Mouse (Mus musculus) heart, postnatal 10 days (tissue): ENCODE measurements around the gene Cox19. TPM values are rescaled to one million over a fixed set of nuclear protein-coding genes. Genes with fewer than 3 reads are reported as not detected.
"Not testable (repeated sequence)": the region's sequence is repeated elsewhere in the genome, so short reads cannot be mapped to it uniquely, and the experiment has no call there.

ENCODE experiments used
- DNase-seq, 2 experiments: peaks; one replicate each; pipeline ENCODE4 v3.0.0; 2021
- intact Hi-C: fragments of 180-260 bp; cut with DNase I; formaldehyde crosslinking; loops from one replicate; pipeline ENCODE4 v1.15.1; 2025
- total RNA-seq, 2 experiments: library from RNA; stranded (reverse); gene quantifications; 2 replicates each; pipeline ENCODE4 v1.2.3; 2021

Cox19 gene
- total RNA-seq, 2 experiments from 2014 or later, result 88.8 to 96.4 TPM

- not testable (repeated sequence) for DNase-seq
- intact Hi-C loops, result loop anchor here (5.0 kb wide), 1 partner anchor 173 kb away; no protein-coding TSS in a partner anchor
Measured at GRCm38 (mm10) chr5:139334394-139334793, 16.8 kb downstream of the Cox19 start.

- intact Hi-C loops, result loop anchor here (5.0 kb wide), 1 partner anchor 174 kb away; no protein-coding TSS in a partner anchor
- no peak for DNase-seq
Measured at GRCm38 (mm10) chr5:139333301-139334013, 17.8 kb downstream of the Cox19 start.

GRCm38 (mm10) chr5:139332590-139333272, 18.5 kb downstream of the Cox19 start:
- intact Hi-C loops, result loop anchor here (1.0 to 5.0 kb wide), 2 partner anchors 23 to 175 kb away; no protein-coding TSS in a partner anchor
- DNase-seq, result no peak

- DNase-seq, result peak; percentile 85 to 92
- intact Hi-C loops, result loop anchor here (1.0 to 5.0 kb wide), 2 partner anchors 24 to 176 kb away; no protein-coding TSS in a partner anchor
Measured at GRCm38 (mm10) chr5:139331742-139332141, 19.5 kb downstream of the Cox19 start.

- intact Hi-C loops, result loop anchor here (5.0 kb wide), 1 partner anchor 177 kb away; no protein-coding TSS in a partner anchor
Measured at GRCm38 (mm10) chr5:139330766-139331165, 20.5 kb downstream of the Cox19 start.

GRCm38 (mm10) chr5:139327634-139328020, 23.6 kb downstream of the Cox19 start:
- intact Hi-C loops, result no loop called here
- DNase-seq, result no peak

More at GRCm38 (mm10) chr5:139330766-139331165, 20.5 kb downstream of the Cox19 start:
- no peak for DNase-seq

GRCm38 (mm10) chr5:139326986-139327633, 24.1 kb downstream of the Cox19 start:
- no peak for DNase-seq
- intact Hi-C loops, result loop anchor here (1.0 kb wide), 1 partner anchor 45 kb away; no protein-coding TSS in a partner anchor

- DNase-seq, result no peak
- intact Hi-C loops, result loop anchor here (1.0 kb wide), 1 partner anchor 44 kb away; no protein-coding TSS in a partner anchor
Measured at GRCm38 (mm10) chr5:139326111-139326696, 25.0 kb downstream of the Cox19 start.

GRCm38 (mm10) chr5:139325395-139325966, 25.7 kb downstream of the Cox19 start, which contains the start of gene Adap1:
Gene Adap1, minus strand, starts transcription at chr5:139325622.
- peak; percentile 54 to 61 for DNase-seq
- intact Hi-C loops, result no loop called here

- DNase-seq, result no peak
- intact Hi-C loops, result no loop called here
Measured at GRCm38 (mm10) chr5:139324691-139325394, 26.4 kb downstream of the Cox19 start.

GRCm38 (mm10) chr5:139324045-139324491, 27.1 kb downstream of the Cox19 start:
- intact Hi-C loops, result no loop called here

GRCm38 (mm10) chr5:139323260-139323924, 27.8 kb downstream of the Cox19 start:
- intact Hi-C loops, result no loop called here
- no peak for DNase-seq

More at GRCm38 (mm10) chr5:139324045-139324491, 27.1 kb downstream of the Cox19 start:
- DNase-seq, result no peak

- intact Hi-C loops, result no loop called here
- no peak for DNase-seq
Measured at GRCm38 (mm10) chr5:139321331-139321730, 29.9 kb downstream of the Cox19 start.

- intact Hi-C loops, result no loop called here
- DNase-seq, result no peak
Measured at GRCm38 (mm10) chr5:139320424-139320823, 30.8 kb downstream of the Cox19 start.

- intact Hi-C loops, result no loop called here
- no peak for DNase-seq
Measured at GRCm38 (mm10) chr5:139317751-139318504, 33.3 kb downstream of the Cox19 start.

GRCm38 (mm10) chr5:139316982-139317675, 34.1 kb downstream of the Cox19 start:
- DNase-seq, result no peak
- intact Hi-C loops, result no loop called here

- intact Hi-C loops, result no loop called here
- no peak for DNase-seq
Measured at GRCm38 (mm10) chr5:139314941-139315642, 36.1 kb downstream of the Cox19 start.
